ENCODE assay signal across 9 mouse cellular contexts in the genomic region with DNA sequence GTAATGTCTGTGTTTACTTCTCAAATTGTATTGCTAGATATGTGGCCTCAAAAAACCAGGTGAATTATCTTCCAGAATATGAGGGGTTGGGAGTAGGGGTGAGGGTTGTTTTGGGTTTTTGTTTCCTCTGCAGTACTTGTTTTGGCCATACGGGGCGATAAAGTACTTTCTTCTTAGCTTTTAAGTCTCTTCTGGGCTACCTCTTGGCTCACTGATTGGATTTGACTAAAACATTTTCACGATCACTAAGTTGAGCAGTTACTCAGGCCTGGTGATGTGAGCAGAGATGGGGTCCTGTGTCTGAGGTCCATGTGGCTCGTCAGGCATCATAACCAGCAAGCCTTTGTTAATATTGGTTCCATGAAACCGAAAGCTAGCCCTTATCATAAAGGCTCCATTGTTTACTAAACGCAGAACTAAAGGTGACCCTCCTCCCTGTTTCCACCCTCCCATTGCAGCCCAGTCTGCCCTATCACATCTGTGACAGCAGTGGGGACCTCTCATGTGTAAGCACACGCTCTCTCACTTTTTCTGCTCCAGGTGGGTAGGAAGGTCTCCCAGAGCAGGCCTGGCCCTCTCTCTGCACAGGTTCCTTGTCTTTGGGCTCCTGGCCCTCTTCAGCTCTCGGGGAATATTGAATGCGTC. TPM values are rescaled to one million over a fixed set of nuclear protein-coding genes. Genes with fewer than 3 reads are reported as not detected.
DNase-seq lines count a peak whose midpoint lies in the region; ATAC-seq and TF ChIP-seq lines count a peak whose summit lies in the region.
"Had no signal": no experiment of that assay in that cellular context is flagged by ENCODE, and none has a peak within 500 bp of the region (broad histone marks: within the 10 kb centered on the region; RNA-seq: fewer than 3 reads in every experiment).

No protein-coding gene starts in this region.

- no peaks in the 10 kb centered on the region for H3K27me3 ChIP-seq in heart, embryonic 12.5 days (replicated peaks)
- no peaks in the 10 kb centered on the region for H3K27me3 ChIP-seq in liver, postnatal 0 days (ENCODE audit: insufficient read depth, low read length)
- H3K27me3 ChIP-seq: midbrain, embryonic 12.5 days had no signal

- H3K4me1 ChIP-seq in heart, embryonic 12.5 days (replicated peaks): peaks cover 15% of the 10 kb centered on the region
- no peaks in the 10 kb centered on the region for H3K4me1 ChIP-seq in liver, postnatal 0 days (ENCODE audit: insufficient read depth)
- H3K4me1 ChIP-seq: midbrain, embryonic 12.5 days had no signal

- no peak overlapping the region for H3K9ac ChIP-seq in heart, embryonic 12.5 days
- H3K9ac ChIP-seq in liver, postnatal 0 days (replicated peaks): no peak overlapping the region
- H3K9ac ChIP-seq: midbrain, embryonic 12.5 days had no signal

- WGBS in heart, embryonic 12.5 days: 65% methylated on average over 9 of the region's 9 CpGs
- 68% methylated on average over 9 of the region's 9 CpGs for WGBS in liver, postnatal 0 days (ENCODE audit: insufficient replicate concordance)

- no peak for DNase-seq in heart, postnatal 25 days (ENCODE audit: low spot score)
- peak; percentile 23 for DNase-seq in CD4-positive helper T cell, adult 2 months (ENCODE audit: low read depth, low spot score)
- DNase-seq in embryo, embryonic 10.5 days (ENCODE audit: low spot score): peak; percentile 69
- no peak for DNase-seq in liver, postnatal 0 days
- peak; percentile 66 for DNase-seq in thymus, postnatal 4 days
- no peak for DNase-seq in cerebellum, adult 11-12 months
- DNase-seq in urinary bladder, postnatal 4 days (ENCODE audit: low spot score in 2 of 2): no peak

- peak; percentile 69 for TF ChIP-seq CTCF in liver, postnatal 0 days (IDR thresholded peaks at IDR 0.05; ENCODE audit: low read depth)

- intact Hi-C loops in heart, postnatal 25 days (cut with DNase I): loop anchor here (2.0 to 5.0 kb wide), 2 partner anchors 54 to 81 kb away; a partner anchor contains a TSS

- no peak overlapping the region for H3K4me2 ChIP-seq in heart, embryonic 12.5 days
- no peak overlapping the region for H3K4me2 ChIP-seq in liver, postnatal 0 days (ENCODE audit: low read depth, low read length)
- H3K4me2 ChIP-seq: midbrain, embryonic 12.5 days had no signal

- H3K27ac ChIP-seq in heart, embryonic 12.5 days (ENCODE audit: poor library complexity, severe bottlenecking): no peak overlapping the region
- H3K27ac ChIP-seq in liver, postnatal 0 days (ENCODE audit: low read depth): no peak overlapping the region
- H3K27ac ChIP-seq: midbrain, embryonic 12.5 days had no signal

- H3K36me3 ChIP-seq in heart, embryonic 12.5 days: peaks cover 20% of the 10 kb centered on the region
- H3K36me3 ChIP-seq in liver, postnatal 0 days (replicated peaks; ENCODE audit: insufficient read depth, low read length): peaks cover 18% of the 10 kb centered on the region

- no peaks in the 10 kb centered on the region for H3K9me3 ChIP-seq in heart, embryonic 12.5 days (replicated peaks)
- H3K9me3 ChIP-seq in liver, postnatal 0 days (ENCODE audit: low read length): no peaks in the 10 kb centered on the region
- H3K9me3 ChIP-seq: midbrain, embryonic 12.5 days had no signal

- H3K4me3 ChIP-seq in heart, embryonic 12.5 days: no peak overlapping the region
- H3K4me3 ChIP-seq in liver, postnatal 0 days (ENCODE audit: low read depth, low read length): no peak overlapping the region
- H3K4me3 ChIP-seq: midbrain, embryonic 12.5 days had no signal

- ATAC-seq in heart, embryonic 12.5 days (ENCODE audit: insufficient number of reproducible peaks, low FRiP score): 0 out of 2 replicates have a peak, but pooled peaks have one; percentile 4
- ATAC-seq in liver, postnatal 0 days: no peak

- TF ChIP-seq EP300 in liver, postnatal 0 days (IDR thresholded peaks at IDR 0.05; ENCODE audit: low read depth): no peak

RNA-seq across cellular contexts. Expression of a gene that starts 47.5 kb away (rescaled TPM):
- polyA plus RNA-seq in heart, embryonic 12.5 days (2016; fragmentation: Nextera tagmentation; extraction: Ambion mirVana): 0.56 and 0.76 TPM in 2 replicates
- total RNA-seq in heart, postnatal 25 days (2021): under 1 TPM; 0.34 to 0.47 TPM
- 0.18 and 0.31 TPM in 2 replicates for polyA plus RNA-seq in liver, postnatal 0 days (2015; fragmentation: Nextera tagmentation; extraction: Ambion mirVana)

RNA-seq across cellular contexts. Expression of a gene that starts 53.5 kb away (rescaled TPM):
- 0.65 and 0.66 TPM in 2 replicates for polyA plus RNA-seq in heart, embryonic 12.5 days (2016; fragmentation: Nextera tagmentation; extraction: Ambion mirVana)
- 100 to 1,000 TPM; 174 to 181 TPM for total RNA-seq in heart, postnatal 25 days (2021)
- 1.9 and 2.0 TPM in 2 replicates for polyA plus RNA-seq in liver, postnatal 0 days (2015; fragmentation: Nextera tagmentation; extraction: Ambion mirVana)
- polyA plus RNA-seq: midbrain, embryonic 12.5 days had no signal

RNA-seq across cellular contexts. Expression of a gene that starts 58.4 kb away (rescaled TPM):
- polyA plus RNA-seq in heart, embryonic 12.5 days (2016; fragmentation: Nextera tagmentation; extraction: Ambion mirVana): 12.8 and 14.3 TPM in 2 replicates
- total RNA-seq in heart, postnatal 25 days (2021): 10 to 100 TPM; 48.2 to 49.2 TPM
- polyA plus RNA-seq in liver, postnatal 0 days (2015; fragmentation: Nextera tagmentation; extraction: Ambion mirVana): 5.0 and 5.6 TPM in 2 replicates

Comparison
In these comparisons a context has a peak if more than half of its experiments do, and no peak if none do; other contexts are left out.
1. DNase-seq: peak in CD4-positive helper T cell, adult 2 months (single experiment), embryo, embryonic 10.5 days (single experiment) and thymus, postnatal 4 days (single experiment); none in heart, postnatal 25 days (single experiment), liver, postnatal 0 days (single experiment), cerebellum, adult 11-12 months (single experiment) and urinary bladder, postnatal 4 days (0 of 2).